Mouse (Mus musculus) spleen, embryonic (tissue): Measurements from ENCODE around the gene Cdh22.

Experiments used
- CTCF ChIA-PET: fragments of 350-600 bp; sonication (Branson Sonifier 250); formaldehyde crosslinking; loops from one replicate; lab custom pipeline; 2022; lab: Charles Lee

The Cdh22 gene

DNA sequence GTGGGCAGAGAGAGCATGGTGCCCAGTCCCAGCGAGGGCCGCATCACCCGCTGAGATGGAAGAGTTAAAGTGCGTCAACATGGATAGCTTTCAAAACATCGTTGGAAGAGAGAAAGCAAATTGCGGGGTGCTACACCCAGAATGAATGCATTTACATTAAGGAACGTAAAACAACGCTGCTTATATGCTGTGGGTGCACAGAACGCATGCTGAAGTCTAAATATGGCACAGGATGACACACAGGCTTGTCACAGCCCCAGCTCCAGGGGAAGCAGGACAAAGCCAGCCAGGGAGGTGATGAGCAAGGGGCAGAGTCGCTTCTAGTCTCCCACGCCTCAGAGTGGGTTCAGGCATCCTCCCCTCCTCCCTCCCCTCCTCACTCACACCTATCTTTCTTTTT lies 27.0 kb downstream of the Cdh22 start:
- CTCF ChIA-PET = no interaction called here

DNA sequence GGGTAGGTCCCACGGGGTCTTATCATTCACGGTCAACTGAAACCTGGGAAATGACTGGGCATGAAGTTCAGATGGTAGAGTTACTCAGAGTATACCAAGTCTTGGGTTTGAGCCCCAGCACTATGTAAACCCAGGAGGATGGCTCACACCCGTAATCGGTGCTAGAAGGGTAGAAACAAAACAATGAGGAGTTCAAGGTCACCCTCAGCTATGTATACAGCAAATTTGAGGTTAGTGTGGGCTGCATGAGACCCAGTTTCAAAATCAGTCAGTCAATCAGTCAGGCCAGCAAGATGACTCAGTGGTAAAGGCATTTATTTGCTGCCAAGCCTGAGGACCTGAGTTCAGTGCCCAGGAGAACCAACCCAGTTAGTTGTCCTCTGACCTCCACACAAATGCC lies 27.6 kb downstream of the Cdh22 start:
- CTCF ChIA-PET = no interaction called here

DNA sequence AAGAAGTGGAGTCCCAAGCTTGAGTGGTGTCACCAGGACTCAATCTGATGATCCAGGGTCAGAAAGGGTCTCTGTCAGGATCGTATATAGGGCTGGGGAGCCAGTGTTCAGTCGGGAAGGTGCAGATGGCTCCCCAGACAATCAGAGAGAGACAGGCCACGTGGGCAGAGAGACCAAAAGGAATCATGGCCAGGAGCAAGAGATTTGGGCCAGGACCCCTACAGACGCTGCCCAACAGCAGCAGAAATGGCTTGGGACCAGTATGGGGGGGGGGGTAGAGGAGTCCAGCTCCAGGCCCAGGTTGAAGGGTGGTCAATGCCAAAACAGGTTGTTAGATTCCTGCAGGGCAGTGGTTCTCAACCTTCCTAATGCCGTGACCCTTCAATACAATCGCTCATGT lies 29.2 kb downstream of the Cdh22 start:
- CTCF ChIA-PET = no interaction called here

DNA sequence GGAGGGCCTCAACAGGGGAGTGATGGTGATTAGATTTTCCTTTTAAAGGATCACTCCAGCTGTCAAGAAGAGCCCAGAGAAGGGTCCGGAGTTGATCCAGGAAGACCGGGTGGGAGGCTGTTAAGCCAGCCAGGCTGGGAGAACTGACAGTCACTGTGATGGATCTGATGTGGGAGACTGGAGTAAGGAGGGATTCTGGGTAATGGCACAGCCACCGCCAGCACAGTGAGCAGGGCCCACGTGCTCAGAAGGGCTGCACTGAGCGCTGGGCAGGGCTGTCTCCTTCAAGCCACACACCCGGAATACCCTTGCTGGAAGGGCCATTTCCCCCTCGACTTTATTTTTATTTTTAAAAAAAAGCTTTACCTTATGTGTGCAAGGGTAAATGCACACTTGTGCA lies 29.7 kb downstream of the Cdh22 start:
- CTCF ChIA-PET = no interaction called here

DNA sequence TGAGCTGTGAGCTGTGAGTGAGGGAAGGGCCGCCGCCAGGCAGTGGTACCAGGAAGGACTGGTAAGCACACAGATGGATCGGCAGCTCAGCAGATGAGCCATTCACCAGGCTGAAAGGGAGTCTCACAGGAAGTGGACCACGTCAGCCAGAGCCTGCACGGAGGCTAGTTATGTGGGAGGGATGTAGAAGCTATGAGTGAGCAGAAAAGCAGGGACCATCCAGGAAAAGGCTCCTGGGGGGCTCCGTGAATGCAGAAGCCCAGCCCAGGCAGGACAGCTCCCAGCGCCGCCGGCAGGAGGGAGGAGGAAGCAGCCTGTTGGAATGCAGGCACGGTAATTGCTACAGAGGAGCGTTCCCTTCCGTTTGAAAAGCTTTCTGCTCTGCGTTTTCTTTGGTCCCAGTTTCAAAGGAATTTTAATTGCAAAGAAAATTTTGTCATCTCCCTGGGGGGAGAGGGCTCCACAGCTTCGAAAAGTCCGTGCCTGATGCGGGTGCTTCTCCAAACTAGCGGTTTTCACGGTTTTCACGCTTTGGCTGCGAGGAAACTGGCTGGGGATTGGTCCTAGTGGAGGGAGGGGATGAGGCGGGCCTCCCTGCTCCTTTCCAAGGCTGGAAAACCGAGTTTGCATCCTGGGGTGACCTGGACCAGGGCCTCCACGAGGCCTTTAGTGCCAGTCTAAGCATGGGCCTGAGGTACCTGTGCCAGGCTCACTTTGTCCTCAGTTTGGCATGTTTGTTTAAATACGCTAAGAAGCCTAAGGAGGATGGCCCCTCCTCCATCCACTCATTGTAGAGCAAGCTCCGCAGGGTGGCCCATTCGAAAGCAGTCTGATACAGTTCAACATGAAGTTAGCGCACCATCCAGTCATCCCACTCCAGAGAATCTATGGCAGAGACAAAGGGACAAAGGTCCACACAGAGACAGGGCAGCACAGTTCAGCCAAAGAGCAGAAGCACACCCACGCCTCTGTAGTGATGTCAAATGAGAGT lies 32.6 kb downstream of the Cdh22 start:
- CTCF ChIA-PET = no interaction called here

DNA sequence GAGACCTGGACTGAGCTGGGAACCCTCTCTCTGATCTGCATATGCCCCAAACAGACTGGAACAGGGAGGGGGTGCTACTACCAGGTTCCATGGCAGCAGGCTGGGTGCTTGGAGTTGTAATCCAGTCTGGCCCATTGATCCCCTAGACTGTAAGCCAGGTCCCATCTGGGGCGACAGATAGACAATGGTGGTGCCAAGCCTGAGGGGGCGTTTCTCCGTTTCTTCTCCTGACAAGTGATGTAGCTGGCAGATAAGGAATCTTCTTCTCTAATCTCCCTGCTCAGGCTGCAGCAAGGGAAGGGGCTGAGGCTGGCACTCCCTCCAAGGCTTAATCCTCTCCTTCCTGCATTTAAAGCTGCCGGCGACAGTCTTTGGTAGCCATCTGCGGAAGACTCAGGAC lies 37.1 kb downstream of the Cdh22 start:
- CTCF ChIA-PET = no interaction called here

DNA sequence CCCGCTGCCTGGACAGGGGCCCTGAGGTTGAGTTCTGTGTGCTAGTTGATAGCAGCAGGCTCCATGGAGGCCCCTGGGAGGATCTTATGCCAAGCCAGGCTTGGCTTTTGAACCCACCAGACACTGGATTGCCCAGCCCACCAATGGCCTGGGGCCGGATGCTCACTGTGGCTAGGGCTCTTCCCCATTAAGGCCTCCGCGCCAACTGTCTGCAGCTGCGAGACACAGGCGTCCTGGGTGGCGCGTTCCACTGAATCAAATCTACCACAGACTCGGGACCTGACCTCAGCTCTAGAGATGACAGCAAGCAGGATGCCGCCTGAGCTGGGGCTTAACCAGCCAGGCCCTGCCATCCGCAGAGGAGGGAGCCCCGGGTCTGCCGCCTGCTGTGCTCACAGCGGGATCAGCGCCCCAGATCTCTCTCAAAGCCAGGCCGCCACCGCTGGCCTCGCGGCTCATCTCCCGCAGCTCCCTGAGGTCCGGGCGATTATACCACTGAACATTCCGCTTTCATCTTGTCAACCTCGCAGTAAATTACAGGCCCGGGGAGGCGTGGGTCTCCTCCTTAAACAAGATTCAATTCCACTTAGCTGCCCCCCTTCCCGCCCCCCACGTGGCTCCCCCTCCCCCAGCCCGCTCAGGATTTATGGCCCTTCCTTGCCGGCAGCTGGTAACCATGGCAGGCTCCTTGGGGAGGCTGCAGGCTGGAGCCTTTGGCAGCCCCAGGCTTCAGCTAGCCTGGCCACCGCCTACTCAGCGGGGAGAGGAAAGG lies 39.1 kb downstream of the Cdh22 start:
- CTCF ChIA-PET = interaction anchor here (0.6 kb wide), 1 partner anchor 335 kb away, joined by 4 read pairs; no protein-coding TSS in a partner anchor

DNA sequence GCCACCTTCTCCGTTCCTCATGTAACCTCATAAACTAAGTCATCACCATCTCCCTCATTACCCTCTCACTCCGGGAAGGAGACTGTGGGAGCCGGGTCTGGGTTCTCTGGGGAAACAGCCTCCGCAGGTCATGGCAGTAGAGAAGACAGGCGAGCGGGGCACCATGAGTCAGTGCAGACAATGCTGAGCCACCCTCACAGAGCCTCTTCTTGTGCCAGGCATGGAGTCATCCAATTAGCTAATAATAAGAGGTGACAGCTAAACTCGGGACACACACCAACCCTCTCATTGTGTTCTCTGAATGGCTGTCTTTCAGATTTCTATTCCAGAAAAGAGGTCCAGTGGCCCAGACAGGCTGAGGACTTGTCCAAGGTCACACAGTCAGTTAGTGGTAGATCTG lies 43.2 kb downstream of the Cdh22 start:
- CTCF ChIA-PET = no interaction called here

DNA sequence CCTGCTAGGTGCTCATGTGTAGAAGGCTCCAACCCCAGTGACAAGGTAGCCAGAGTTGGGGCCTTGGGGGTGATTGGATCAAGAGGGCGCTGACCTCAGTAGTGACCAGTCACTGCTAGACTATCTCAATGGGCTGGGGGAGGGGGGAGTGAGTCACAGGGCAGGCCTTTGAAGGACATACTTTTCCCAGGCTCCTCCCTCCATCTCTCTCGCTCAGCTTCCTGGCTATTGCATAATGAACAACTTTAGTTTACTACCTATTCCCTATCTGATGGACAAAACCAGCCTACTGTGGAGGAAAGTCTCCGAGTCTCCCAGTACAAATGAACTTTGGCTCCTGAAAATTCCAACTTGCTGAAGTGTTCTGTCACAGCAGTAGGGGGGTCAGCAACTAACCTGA lies 45.1 kb downstream of the Cdh22 start:
- CTCF ChIA-PET = no interaction called here

DNA sequence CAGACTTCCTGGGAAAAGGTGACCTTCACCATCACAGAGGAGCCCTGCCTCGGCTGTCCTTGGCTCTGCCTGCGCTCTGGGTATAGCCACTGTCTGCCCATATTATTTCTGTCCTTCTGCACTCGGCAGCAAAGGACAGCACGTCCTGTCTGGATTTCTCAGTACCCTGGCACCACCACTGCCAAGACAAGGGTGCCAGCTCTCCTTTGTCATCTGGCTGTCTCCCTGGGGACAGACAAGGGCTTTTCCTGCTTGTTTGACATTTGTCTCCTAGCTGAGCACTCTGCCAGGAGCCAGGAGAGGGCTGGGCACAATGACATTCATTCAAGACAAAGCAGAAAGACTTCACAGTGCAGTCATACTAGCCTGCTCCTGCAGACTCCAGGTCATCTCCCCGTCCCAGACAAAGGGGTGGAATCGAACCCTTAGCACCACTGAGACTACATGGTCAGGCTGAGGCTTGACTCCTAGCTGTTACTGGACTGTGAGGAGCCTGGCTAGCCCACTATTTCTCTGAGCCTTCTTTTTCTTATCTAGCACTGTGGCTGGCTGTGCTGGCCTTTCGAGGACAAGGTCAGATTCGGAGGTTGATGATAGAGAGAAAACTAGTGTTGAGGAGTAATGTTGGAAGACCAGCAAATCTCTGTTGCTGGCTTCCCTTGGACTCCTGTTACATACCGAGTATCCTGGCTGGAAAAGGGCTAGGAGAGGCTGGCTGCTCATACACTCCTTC lies 46.8 kb downstream of the Cdh22 start:
- CTCF ChIA-PET = no interaction called here

DNA sequence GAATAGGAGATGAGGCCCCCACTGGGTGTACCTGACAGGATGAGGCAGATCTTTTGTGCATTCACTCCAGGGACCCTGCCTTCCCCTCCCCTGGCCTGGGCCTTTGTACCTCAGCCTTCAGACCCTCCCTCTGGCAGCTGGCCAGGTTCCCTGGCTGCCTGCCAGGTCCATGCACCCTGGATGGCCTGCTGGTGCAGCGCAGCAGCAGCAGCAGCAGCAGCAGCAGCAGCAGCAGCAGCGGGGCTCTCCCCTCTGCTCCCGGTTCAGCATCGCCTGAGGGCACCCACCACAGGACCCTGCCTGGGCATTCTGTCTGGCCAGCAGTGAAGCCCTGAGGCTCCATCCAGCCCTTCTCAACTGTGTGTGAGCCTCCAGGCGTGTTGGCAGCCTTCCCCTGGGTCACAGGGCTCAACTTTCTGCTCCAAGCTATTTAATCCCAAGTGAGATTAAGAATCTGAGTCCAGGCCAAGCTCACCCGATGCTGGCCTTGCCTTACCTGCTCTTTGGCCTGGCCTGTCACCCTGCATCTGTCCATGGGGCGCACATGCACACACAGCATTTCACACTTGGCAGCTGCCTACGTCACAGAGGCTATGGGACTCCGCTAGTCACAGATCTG lies 50.5 kb downstream of the Cdh22 start:
- CTCF ChIA-PET = no interaction called here

DNA sequence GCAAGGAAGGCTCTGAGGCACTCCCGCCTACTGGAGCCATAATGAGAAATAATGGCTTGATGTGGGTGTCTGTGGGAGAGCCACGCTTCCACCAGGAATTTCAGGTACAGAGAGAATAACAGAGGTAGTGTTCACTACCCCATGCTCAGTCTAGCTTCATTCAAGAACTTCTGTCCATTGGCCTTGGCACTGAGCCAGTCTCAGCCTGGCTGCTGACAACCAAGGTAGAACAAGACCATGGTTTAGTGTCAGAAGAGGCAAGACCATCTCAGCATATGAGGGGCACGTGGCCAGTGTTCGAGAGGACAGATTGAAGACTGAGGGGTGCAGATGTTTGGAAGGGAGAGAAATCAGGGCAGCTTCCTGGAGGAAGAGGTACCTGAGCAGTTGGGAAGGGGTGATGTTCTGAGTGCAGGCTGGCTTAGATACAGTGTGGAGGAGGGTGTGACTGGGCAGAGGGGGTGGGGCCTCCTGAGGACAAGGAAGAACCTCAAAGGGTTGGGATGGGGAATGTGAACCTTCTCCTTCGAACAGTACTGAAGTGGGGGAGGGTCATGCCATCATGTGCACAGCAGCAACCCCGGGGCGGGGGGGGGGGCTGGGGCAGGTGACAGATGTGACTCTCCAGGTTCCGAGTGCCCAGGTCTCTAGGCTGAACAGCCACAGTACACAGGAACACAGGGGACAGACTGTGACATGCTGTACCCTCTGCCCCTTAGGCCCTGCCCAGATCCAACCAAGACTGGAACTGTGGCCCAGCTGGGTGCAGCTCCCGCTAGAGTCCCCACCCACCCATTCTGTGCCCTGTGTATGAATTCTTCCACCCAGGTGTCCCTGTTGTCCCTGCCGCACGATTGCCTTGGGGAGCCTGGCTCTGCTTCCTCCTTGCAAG lies 52.3 kb downstream of the Cdh22 start:
- CTCF ChIA-PET = no interaction called here

DNA sequence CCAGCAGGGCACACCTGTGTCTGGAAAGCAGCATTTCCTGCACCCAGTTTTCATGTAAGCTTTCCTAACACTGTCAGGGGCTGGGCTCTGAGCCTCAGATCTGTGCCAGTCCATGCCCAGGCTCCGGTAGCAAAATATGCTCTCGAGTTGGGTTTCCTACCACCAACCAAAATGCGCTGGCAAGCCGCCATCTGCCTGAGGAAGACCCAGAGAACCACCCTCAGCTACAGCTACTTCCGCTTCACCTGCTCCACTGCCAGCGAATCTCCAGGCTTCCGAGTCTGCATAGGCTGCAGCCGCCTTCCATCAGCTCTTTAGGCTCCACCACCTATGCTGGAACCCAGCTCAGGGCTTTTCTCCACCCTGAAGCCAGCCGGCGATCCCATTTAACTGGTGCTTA lies 55.4 kb downstream of the Cdh22 start:
- CTCF ChIA-PET = interaction anchor here (0.7 kb wide), 1 partner anchor 108 kb away, joined by 3 read pairs; the partner anchor contains the start of gene Slc35c2

DNA sequence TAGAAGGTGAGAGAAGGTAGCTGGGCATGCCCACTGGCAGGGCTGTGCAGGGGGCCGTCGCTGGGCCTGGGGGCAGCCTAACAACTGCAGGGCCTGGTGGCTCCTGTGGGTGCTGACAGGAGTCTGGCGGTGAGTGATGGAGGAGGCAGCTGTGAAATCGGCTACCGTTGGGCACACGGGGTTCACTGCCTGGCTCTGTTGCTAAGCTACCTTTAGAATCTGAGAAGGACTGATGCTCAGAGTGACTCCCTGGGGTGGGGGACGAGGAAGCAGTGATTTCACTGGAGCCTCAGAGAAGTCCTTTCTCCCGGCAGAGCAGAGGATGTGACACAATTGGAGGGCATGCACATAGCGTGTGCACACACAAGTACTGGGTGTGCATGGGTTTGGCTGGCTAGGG lies 57.7 kb downstream of the Cdh22 start:
- CTCF ChIA-PET = no interaction called here

DNA sequence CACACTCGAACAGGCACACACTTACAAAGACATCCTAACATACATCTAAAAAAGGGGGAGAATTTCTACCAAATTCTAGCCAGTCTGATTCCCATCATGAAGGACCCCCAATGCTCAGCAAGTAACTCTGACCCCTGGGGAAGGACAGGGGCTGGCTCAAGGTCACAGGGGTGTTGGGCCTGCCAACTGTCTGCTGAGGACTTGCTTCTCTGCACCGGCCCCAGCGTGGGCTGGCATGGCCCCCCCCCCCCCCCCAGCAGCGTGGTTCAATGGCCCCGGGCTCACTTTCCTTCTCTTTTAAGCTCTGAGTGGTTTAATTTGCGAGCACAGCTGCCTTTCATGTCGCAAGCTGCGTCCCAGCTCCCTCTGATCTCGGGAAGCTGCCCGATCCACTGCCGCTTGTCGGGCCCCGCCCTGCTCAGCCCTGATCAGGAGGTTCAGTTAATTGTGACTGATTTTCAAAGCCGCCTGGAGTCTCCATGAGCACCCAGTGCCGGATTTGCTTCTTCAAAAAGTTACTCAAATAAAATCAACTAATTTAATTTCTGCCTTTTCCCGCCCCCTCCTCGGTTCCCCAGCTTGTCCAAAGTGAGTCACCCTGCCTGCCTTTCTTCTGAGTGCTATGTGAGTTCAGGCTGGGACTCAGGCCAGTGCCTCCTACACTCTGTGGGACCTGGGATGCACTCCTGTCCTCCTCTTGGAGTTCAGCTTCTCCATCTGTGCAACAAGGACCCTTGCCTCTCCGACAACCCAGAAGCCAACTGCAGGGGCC lies 67.8 kb downstream of the Cdh22 start:
- CTCF ChIA-PET = no interaction called here

DNA sequence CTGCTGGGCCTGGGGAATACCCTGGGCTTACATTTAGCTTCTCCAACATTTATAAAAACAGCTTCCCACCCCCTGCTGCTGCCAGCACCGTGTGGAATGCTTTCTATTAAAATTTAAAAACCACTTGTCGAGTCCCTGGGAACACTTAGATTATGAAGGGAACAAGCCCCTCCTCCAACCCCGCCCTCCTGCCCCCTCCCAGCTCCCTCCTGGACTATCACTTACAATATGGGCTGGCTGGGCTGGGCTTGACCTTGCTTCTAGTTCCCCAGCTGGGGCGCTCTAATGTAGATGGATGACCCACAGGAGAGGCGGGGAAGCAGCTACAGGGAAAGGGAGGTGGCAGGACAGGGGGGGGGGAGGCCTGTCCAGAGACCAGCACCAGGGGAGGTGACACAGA lies 72.4 kb downstream of the Cdh22 start:
- CTCF ChIA-PET = interaction anchor here (0.6 to 0.7 kb wide), 2 partner anchors 11 to 245 kb away, joined by 3 to 4 read pairs; no protein-coding TSS in a partner anchor

DNA sequence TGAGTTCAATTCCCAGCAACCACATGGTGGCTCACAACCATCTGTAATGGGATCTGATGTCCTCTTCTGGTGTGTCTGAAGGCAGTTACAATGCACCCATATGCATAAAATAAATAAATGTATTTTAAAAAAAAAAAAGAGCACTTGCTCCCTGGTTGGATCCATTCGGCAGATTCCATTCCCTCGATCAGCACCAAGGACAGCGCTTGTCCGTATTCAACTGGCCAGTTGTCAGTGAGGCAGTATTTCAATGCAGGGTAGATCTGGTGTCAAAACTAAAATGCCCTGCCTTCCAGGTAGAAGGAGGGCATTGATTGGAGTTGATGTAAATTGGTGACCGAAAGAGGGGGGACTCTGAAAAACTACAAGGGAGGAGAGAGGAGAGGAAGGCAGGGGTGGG lies 74.2 kb downstream of the Cdh22 start:
- CTCF ChIA-PET = no interaction called here

DNA sequence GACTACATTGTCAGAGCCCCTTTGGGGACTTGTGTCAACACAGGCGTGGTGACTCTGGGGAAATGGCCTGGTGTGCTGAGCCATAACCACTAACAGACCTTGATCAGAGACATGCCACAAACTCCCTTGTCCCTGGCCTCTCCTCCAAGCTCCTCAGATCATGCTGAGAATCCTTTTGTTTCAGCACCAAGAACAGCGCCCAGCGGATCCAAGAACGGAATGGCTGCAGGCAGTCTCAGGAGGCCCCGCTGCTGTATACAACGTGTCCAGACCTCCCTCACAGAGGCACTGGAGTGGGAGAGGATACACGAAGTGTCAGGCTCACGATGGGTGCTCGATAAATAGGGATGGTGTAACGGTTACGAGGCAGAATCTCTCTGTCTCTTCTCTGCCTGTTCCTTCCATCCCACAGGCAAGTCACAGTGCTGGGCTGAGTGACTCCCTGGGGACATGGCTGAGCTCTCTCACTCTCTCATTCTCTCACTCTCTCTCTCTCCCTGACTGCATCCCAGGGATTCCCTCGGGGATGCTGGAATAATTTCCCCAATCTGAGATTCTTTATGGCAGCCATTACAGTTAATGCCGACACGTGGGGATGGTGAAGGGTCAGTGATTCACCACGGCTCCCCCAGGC lies 75.5 kb downstream of the Cdh22 start:
- CTCF ChIA-PET = no interaction called here

DNA sequence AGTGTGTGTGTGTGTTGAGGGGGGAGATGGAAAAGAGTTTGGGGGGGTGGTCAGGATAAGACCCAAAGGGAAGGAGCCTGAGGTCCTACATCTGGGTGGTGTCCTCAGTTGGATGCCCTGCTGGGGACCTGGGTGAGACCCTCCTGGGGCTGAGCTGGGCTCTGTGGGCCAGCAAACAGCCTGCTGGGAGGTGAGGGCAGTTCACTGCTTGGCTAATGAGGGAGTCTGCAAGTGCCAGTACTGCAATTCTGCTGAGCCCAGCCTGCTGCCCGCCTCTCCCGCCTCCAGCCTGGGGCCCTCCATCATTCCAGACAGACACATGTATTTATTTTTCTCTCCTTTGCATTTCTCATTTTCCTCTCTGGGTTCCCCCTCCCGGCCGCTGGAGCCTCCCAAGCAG lies 76.3 kb downstream of the Cdh22 start:
- CTCF ChIA-PET = no interaction called here
